Mouse (Mus musculus): ENCODE measurements around the gene Pomc. TPM values are rescaled to one million over a fixed set of nuclear protein-coding genes. Genes with fewer than 3 reads are reported as not detected.

The Pomc gene
- 1.7 and 2.1 TPM in 2 replicates for polyA plus RNA-seq (2015; fragmentation: Nextera tagmentation; extraction: Ambion mirVana)

GRCm38 (mm10) chr12:3954651-3955050, at the start of gene Pomc:
Gene Pomc, plus strand, starts transcription at chr12:3954951.

Other genes with a start within 250 kb of the Pomc start
- gene Dnmt3a, start 148.9 kb upstream of the Pomc start, polyA plus RNA-seq (2015; fragmentation: Nextera tagmentation; extraction: Ambion mirVana) = 53.2 and 59.2 TPM in 2 replicates
- 1.5 and 1.7 TPM in 2 replicates for gene Efr3b, start 84.0 kb downstream of the Pomc start, polyA plus RNA-seq (2015; fragmentation: Nextera tagmentation; extraction: Ambion mirVana)
- gene Dnajc27, start 127.6 kb downstream of the Pomc start, polyA plus RNA-seq (2015; fragmentation: Nextera tagmentation; extraction: Ambion mirVana) = 4.6 and 5.2 TPM in 2 replicates
- 2.1 and 3.0 TPM in 2 replicates for gene Adcy3, start 178.2 kb downstream of the Pomc start, polyA plus RNA-seq (2015; fragmentation: Nextera tagmentation; extraction: Ambion mirVana)